Comparison of ENCODE assay signal across 17 mouse cellular contexts in genomic region chr4:132291624-132292335, GRCm38 (mm10). TPM values are rescaled to one million over a fixed set of nuclear protein-coding genes. Genes with fewer than 3 reads are reported as not detected.
DNase-seq lines count a peak whose midpoint lies in the region; ATAC-seq and TF ChIP-seq lines count a peak whose summit lies in the region.
"Had no signal": no experiment of that assay in that cellular context is flagged by ENCODE, and none has a peak within 500 bp of the region (broad histone marks: within the 10 kb centered on the region; RNA-seq: fewer than 3 reads in every experiment).

No protein-coding gene starts in this region.

- no peak overlapping the region for H3K4me3 ChIP-seq in gastrocnemius, adult 2 months
- no peak overlapping the region for H3K4me3 ChIP-seq in liver, adult 2 months (ENCODE audit: insufficient read depth, low read depth, low read length)
- no peak overlapping the region for H3K4me3 ChIP-seq in liver, embryonic 11.5 days (ENCODE audit: low read depth, low read length)
- H3K4me3 ChIP-seq in E14TG2a.4 (replicated peaks; ENCODE audit: low read length): peak overlapping the region; percentile 27; the same call in 1 of the 2 replicates
- H3K4me3 ChIP-seq: heart, embryonic 10.5 days; liver, embryonic 13.5 days had no signal

- H3K4me2 ChIP-seq in liver, embryonic 11.5 days: no peak overlapping the region
- H3K4me2 ChIP-seq: liver, embryonic 13.5 days had no signal

- H3K9me3 ChIP-seq in liver, embryonic 11.5 days (ENCODE audit: control insufficient read depth, low read length): no peaks in the 10 kb centered on the region
- H3K9me3 ChIP-seq in E14TG2a.4 (ENCODE audit: low read length): no peaks in the 10 kb centered on the region

- H3K79me2 ChIP-seq in liver, adult 2 months (ENCODE audit: control insufficient read depth, insufficient read depth, low read length): no peaks in the 10 kb centered on the region

- no peak for DNase-seq in gastrocnemius, adult 2 months
- no peak for DNase-seq in gastrocnemius, postnatal 36 days
- DNase-seq in liver, adult 2 months (ENCODE audit: extremely low read depth, low read depth, low spot score): no peak
- DNase-seq in liver, embryonic 11.5 days (ENCODE audit: low spot score): no peak
- DNase-seq in ZHBTc4 (ENCODE audit: low read depth, low spot score): peak; percentile 85
- no peak for DNase-seq in adrenal gland, adult 18-20 months (ENCODE audit: low spot score in 2 of 2)
- DNase-seq: cerebellum, adult 18-20 months; gastrocnemius, postnatal 10 days; heart, postnatal 4 days; kidney, postnatal 10 days; layer of hippocampus, adult 9-11 months; liver, embryonic 13.5 days had no signal

- intact Hi-C loops in gastrocnemius, adult 2 months (cut with DNase I): loop anchor here (2.0 to 5.0 kb wide), 2 partner anchors 53 to 121 kb away; no protein-coding TSS in a partner anchor
- intact Hi-C loops in gastrocnemius, postnatal 36 days (cut with DNase I): loop anchor here (2.0 to 10.0 kb wide), 2 partner anchors 53 to 223 kb away; partner anchors contain the start of gene Sesn2

- H3K4me1 ChIP-seq in liver, adult 2 months (ENCODE audit: control insufficient read depth, insufficient read depth, low read length): no peaks in the 10 kb centered on the region
- H3K4me1 ChIP-seq in liver, embryonic 11.5 days (replicated peaks; ENCODE audit: control insufficient read depth, insufficient read depth, low read length): no peaks in the 10 kb centered on the region
- peaks cover 54% of the 10 kb centered on the region for H3K4me1 ChIP-seq in E14TG2a.4 (replicated peaks; ENCODE audit: low read depth, low read length)
- H3K4me1 ChIP-seq: heart, embryonic 10.5 days; liver, embryonic 13.5 days had no signal

- peaks cover 22% of the 10 kb centered on the region; the same call in 1 of the 2 replicates for H3K36me3 ChIP-seq in liver, adult 2 months (ENCODE audit: control insufficient read depth, insufficient read depth, low read length)
- H3K36me3 ChIP-seq in liver, embryonic 11.5 days (ENCODE audit: control insufficient read depth, insufficient read depth, low read length): peaks cover 24% of the 10 kb centered on the region
- H3K36me3 ChIP-seq in E14TG2a.4 (ENCODE audit: insufficient read depth, low read length): peaks cover 31% of the 10 kb centered on the region

- H3K9ac ChIP-seq in liver, adult 2 months (ENCODE audit: low read depth, low read length): no peak overlapping the region
- H3K9ac ChIP-seq in liver, embryonic 11.5 days (ENCODE audit: low read depth, low read length): no peak overlapping the region
- H3K9ac ChIP-seq: liver, embryonic 13.5 days had no signal

- TF ChIP-seq POLR2A in liver, adult 2 months (IDR thresholded peaks at IDR 0.05; ENCODE audit: extremely low read depth, insufficient read depth, low read length): no peak

- 91% methylated on average over 12 of the region's 12 CpGs for WGBS in liver, adult 2 months
- WGBS in liver, embryonic 11.5 days: 85% methylated on average over 12 of the region's 12 CpGs

- peak; percentile 23 for TF ChIP-seq CTCF in gastrocnemius, adult 2 months (IDR thresholded peaks at IDR 0.05)
- peak; percentile 29; the same call in 1 of the 2 replicates for TF ChIP-seq CTCF in liver, adult 2 months (IDR thresholded peaks at IDR 0.05; ENCODE audit: low read depth, low read length)
- TF ChIP-seq CTCF in E14TG2a.4 (conservative IDR thresholded peaks at IDR 0.05; ENCODE audit: low read length): 0 out of 2 replicates have a peak, but pooled peaks have one; percentile 15

- ATAC-seq in liver, embryonic 11.5 days (replicated peaks; ENCODE audit: low FRiP score): no peak
- ATAC-seq: activated CD4-positive, CD25-positive, alpha-beta regulatory T cell, adult 4 months; forebrain, embryonic 16.5 days; midbrain, embryonic 16.5 days had no signal

- H3K27ac ChIP-seq in gastrocnemius, adult 2 months: no peak overlapping the region
- no peak overlapping the region for H3K27ac ChIP-seq in liver, adult 2 months (replicated peaks; ENCODE audit: insufficient read depth, low read depth, low read length)
- H3K27ac ChIP-seq in liver, embryonic 11.5 days (ENCODE audit: low read depth, low read length): no peak overlapping the region
- H3K27ac ChIP-seq: heart, embryonic 10.5 days; liver, embryonic 13.5 days had no signal

- H3K27me3 ChIP-seq in liver, adult 2 months (ENCODE audit: control insufficient read depth, insufficient read depth, low read length): no peaks in the 10 kb centered on the region
- H3K27me3 ChIP-seq in liver, embryonic 11.5 days (replicated peaks; ENCODE audit: control insufficient read depth, insufficient read depth, low read length): no peaks in the 10 kb centered on the region
- no peaks in the 10 kb centered on the region for H3K27me3 ChIP-seq in E14TG2a.4 (ENCODE audit: insufficient read depth, low read length)
- H3K27me3 ChIP-seq: liver, embryonic 13.5 days had no signal

RNA-seq across cellular contexts. Expression of gene Rab42, which starts 11.4 kb away (rescaled TPM):
- under 1 TPM in 1 of 2 experiments, not detected in 1; 0.33 TPM for total RNA-seq in gastrocnemius, adult 2 months (2021)
- total RNA-seq in gastrocnemius, postnatal 36 days (2021): not detected
- 0.40 TPM in 1 of 2 replicates, not detected in the other for total RNA-seq in liver, adult 2 months (2014; rRNA removed)
- not detected in 2 replicates for polyA plus RNA-seq in liver, adult 2 months (2012; rRNA removed)
- polyA plus RNA-seq in liver, embryonic 11.5 days (2014; fragmentation: Nextera tagmentation; extraction: Ambion mirVana): 0.75 and 1.5 TPM in 2 replicates
- total RNA-seq in adrenal gland, adult 18-20 months (2021): 1 to 10 TPM; 1.4 to 1.6 TPM
- polyA plus RNA-seq: activated CD4-positive, CD25-positive, alpha-beta regulatory T cell, adult 4 months had no signal

RNA-seq across cellular contexts. Expression of gene Taf12, which starts 17.6 kb away (rescaled TPM):
- total RNA-seq in gastrocnemius, adult 2 months (2021): 10 to 100 TPM; 34.7 to 38.4 TPM
- total RNA-seq in gastrocnemius, postnatal 36 days (2021): 10 to 100 TPM; 32.5 to 33.4 TPM
- 5.7 and 7.5 TPM in 2 replicates for total RNA-seq in liver, adult 2 months (2014; rRNA removed)
- polyA plus RNA-seq in liver, adult 2 months (2012; rRNA removed): 5.0 and 5.1 TPM in 2 replicates
- polyA plus RNA-seq in liver, embryonic 11.5 days (2014; fragmentation: Nextera tagmentation; extraction: Ambion mirVana): 80.2 and 83.8 TPM in 2 replicates
- 10 to 100 TPM; 30.7 to 37.8 TPM for total RNA-seq in adrenal gland, adult 18-20 months (2021)

RNA-seq across cellular contexts. Expression of gene Gmeb1, which starts 30.4 kb away (rescaled TPM):
- total RNA-seq in gastrocnemius, adult 2 months (2021): 10 to 100 TPM in 1 of 2 experiments, 1 to 10 TPM in 1; 8.7 to 10.6 TPM
- 1 to 10 TPM; 6.9 to 8.6 TPM for total RNA-seq in gastrocnemius, postnatal 36 days (2021)
- 3.3 and 5.4 TPM in 2 replicates for total RNA-seq in liver, adult 2 months (2014; rRNA removed)
- 4.0 and 6.0 TPM in 2 replicates for polyA plus RNA-seq in liver, adult 2 months (2012; rRNA removed)
- 25.4 and 26.8 TPM in 2 replicates for polyA plus RNA-seq in liver, embryonic 11.5 days (2014; fragmentation: Nextera tagmentation; extraction: Ambion mirVana)
- 10 to 100 TPM; 15.7 to 18.0 TPM for total RNA-seq in adrenal gland, adult 18-20 months (2021)

RNA-seq across cellular contexts. Expression of gene Trnau1ap, which starts 37.6 kb away (rescaled TPM):
- total RNA-seq in gastrocnemius, adult 2 months (2021): 10 to 100 TPM; 10.4 to 11.7 TPM
- 10 to 100 TPM in 1 of 2 experiments, 1 to 10 TPM in 1; 7.2 to 11.0 TPM for total RNA-seq in gastrocnemius, postnatal 36 days (2021)
- 28.3 and 29.5 TPM in 2 replicates for total RNA-seq in liver, adult 2 months (2014; rRNA removed)
- polyA plus RNA-seq in liver, adult 2 months (2012; rRNA removed): 11.2 and 12.2 TPM in 2 replicates
- 80.1 and 89.3 TPM in 2 replicates for polyA plus RNA-seq in liver, embryonic 11.5 days (2014; fragmentation: Nextera tagmentation; extraction: Ambion mirVana)
- 10 to 100 TPM; 27.1 to 32.9 TPM for total RNA-seq in adrenal gland, adult 18-20 months (2021)
